Mouse (Mus musculus): ENCODE results near the gene Sltm.

DNA sequence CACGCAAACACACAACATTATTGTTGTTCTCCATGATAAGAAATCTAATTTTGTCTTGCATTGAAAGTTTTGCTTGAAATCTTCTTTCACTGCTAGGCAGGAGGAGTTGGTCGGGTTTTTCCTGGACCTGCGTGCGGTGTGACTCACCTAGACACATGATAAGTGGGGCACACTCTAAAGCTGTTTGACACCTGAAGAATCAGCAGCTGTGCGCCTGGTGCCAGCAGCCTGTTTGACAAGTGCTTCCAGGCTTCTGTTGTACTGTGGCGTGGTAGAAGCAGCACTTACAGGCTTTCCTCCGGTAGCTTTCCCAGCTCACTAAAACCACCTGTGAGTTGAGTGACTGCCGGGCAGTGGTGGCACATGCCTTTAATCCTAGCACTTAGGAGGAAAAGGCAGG is 27.8 kb downstream of the Sltm start:
- TF ChIP-seq CTCF (conservative IDR thresholded peaks at IDR 0.05; ENCODE audit: low read length) (no peak), NANOG (IDR thresholded peaks at IDR 0.05; ENCODE audit: borderline replicate concordance, low read length) (no peak)
